Mouse (Mus musculus): ENCODE results near the gene Pabpn1l. TPM values are rescaled to one million over a fixed set of nuclear protein-coding genes. Genes with fewer than 3 reads are reported as not detected.

The Pabpn1l gene
- polyA plus RNA-seq, 1 experiment, result 0.55 TPM

DNA sequence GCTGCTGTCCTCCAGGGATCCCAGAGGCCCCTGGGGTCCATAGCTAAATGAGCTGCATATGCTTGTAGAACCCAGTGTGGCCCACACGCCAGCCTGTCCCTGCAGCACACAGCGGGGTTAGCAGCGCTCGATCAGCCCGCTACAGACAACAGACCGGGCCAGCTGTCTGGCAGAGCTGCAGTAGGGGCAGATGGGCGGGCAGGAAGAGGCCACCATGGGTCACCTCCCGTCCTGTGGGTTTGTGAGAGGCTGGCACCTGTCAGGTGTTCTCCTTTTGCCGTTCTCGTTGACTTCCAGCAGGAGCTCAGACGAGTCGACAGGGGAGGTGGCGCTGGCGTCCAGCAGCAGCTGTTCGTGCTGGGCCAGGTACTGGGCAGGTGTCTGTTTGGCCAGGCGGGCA, 16.1 kb upstream of the Pabpn1l start:
- Histone ChIP-seq H3K27me3 (ENCODE audit: control insufficient read depth, insufficient read depth, insufficient read length) (peaks cover 15% of the 10 kb centered on the region), H3K4me2 (ENCODE audit: low read depth) (peak overlapping the region; percentile 32), H3K4me3 (no peak overlapping the region), H3ac (ENCODE audit: control insufficient read depth, insufficient read length) (no peak overlapping the region), H3K36me3 (ENCODE audit: control insufficient read depth, insufficient read depth) (no peaks in the 10 kb centered on the region), H3K79me2 (ENCODE audit: control insufficient read depth, insufficient read depth) (no peaks in the 10 kb centered on the region)
- TF ChIP-seq USF1 (IDR thresholded peaks at IDR 0.05; ENCODE audit: low read depth), result no peak
- no peak for TF ChIP-seq REST (IDR thresholded peaks at IDR 0.05; ENCODE audit: insufficient read depth, insufficient read length)
- TF ChIP-seq MYOD1 (IDR thresholded peaks at IDR 0.05; ENCODE audit: control insufficient read depth in 1 of 3, insufficient read length in 2 of 3, low read depth in 2 of 3), result peak in 2 of 3 experiments; percentile 63 to 79
- TF ChIP-seq TCF12 (IDR thresholded peaks at IDR 0.05; ENCODE audit: insufficient read depth, poor library complexity, severe bottlenecking), result peak; percentile 40
- TF ChIP-seq E2F4 (IDR thresholded peaks at IDR 0.05; ENCODE audit: insufficient read depth), result no peak
- TF ChIP-seq POLR2AphosphoS2 (IDR thresholded peaks at IDR 0.05; ENCODE audit: insufficient read length, low read depth), result peak; percentile 26
- TF ChIP-seq MAX (IDR thresholded peaks at IDR 0.05; ENCODE audit: low read depth), result no peak
- peak; percentile 56 for TF ChIP-seq TCF3 (IDR thresholded peaks at IDR 0.05; ENCODE audit: insufficient read length, low read depth)
- peak in 2 of 3 experiments; percentile 15 to 92 for TF ChIP-seq MYOG (IDR thresholded peaks at IDR 0.05; ENCODE audit: control insufficient read depth in 1 of 3, insufficient read depth in 1 of 3, insufficient read length in 2 of 3, low read depth in 2 of 3)
- no peak for TF ChIP-seq SRF (IDR thresholded peaks at IDR 0.05; ENCODE audit: control insufficient read depth, insufficient read length, low read depth)
- no peak for TF ChIP-seq CEBPB (IDR thresholded peaks at IDR 0.05; ENCODE audit: insufficient read depth, poor library complexity, severe bottlenecking)
- TF ChIP-seq POLR2A (IDR thresholded peaks at IDR 0.05; ENCODE audit: insufficient read length, low read depth), result peak; percentile 29

GRCm38 (mm10) chr8:122637230-122637629, 14.7 kb upstream of the Pabpn1l start:
- peaks cover 23% of the 10 kb centered on the region for H3K27me3 ChIP-seq (ENCODE audit: control insufficient read depth, insufficient read depth, insufficient read length)

GRCm38 (mm10) chr8:122636803-122637175, 14.2 kb upstream of the Pabpn1l start:
- Histone ChIP-seq H3K36me3 (ENCODE audit: control insufficient read depth, insufficient read depth) (no peaks in the 10 kb centered on the region), H3K4me3 (no peak overlapping the region), H3K27me3 (ENCODE audit: control insufficient read depth, insufficient read depth, insufficient read length) (peaks cover 23% of the 10 kb centered on the region), H3K4me2 (ENCODE audit: low read depth) (peak overlapping the region; percentile 45), H3K79me2 (ENCODE audit: control insufficient read depth, insufficient read depth) (no peaks in the 10 kb centered on the region), H3ac (ENCODE audit: control insufficient read depth, insufficient read length) (no peak overlapping the region)
- TF ChIP-seq MYOG (IDR thresholded peaks at IDR 0.05; ENCODE audit: control insufficient read depth in 1 of 3, insufficient read depth in 1 of 3, insufficient read length in 2 of 3, low read depth in 2 of 3), result peak; percentile 96 to 99 (median 97)
- TF ChIP-seq TCF12 (IDR thresholded peaks at IDR 0.05; ENCODE audit: insufficient read depth, poor library complexity, severe bottlenecking), result peak; percentile 99
- no peak for TF ChIP-seq POLR2A (IDR thresholded peaks at IDR 0.05; ENCODE audit: insufficient read length, low read depth)
- peak; percentile 97 for TF ChIP-seq TCF3 (IDR thresholded peaks at IDR 0.05; ENCODE audit: insufficient read length, low read depth)
- TF ChIP-seq MYOD1 (IDR thresholded peaks at IDR 0.05; ENCODE audit: control insufficient read depth in 1 of 3, insufficient read length in 2 of 3, low read depth in 2 of 3), result peak; percentile 92 to 97 (median 96)
- TF ChIP-seq REST (IDR thresholded peaks at IDR 0.05; ENCODE audit: insufficient read depth, insufficient read length), result no peak
- TF ChIP-seq MAX (IDR thresholded peaks at IDR 0.05; ENCODE audit: low read depth), result no peak
- TF ChIP-seq E2F4 (IDR thresholded peaks at IDR 0.05; ENCODE audit: insufficient read depth), result no peak
- TF ChIP-seq POLR2AphosphoS2 (IDR thresholded peaks at IDR 0.05; ENCODE audit: insufficient read length, low read depth), result peak; percentile 47
- TF ChIP-seq SRF (IDR thresholded peaks at IDR 0.05; ENCODE audit: control insufficient read depth, insufficient read length, low read depth), result no peak
- no peak for TF ChIP-seq USF1 (IDR thresholded peaks at IDR 0.05; ENCODE audit: low read depth)
- TF ChIP-seq CEBPB (IDR thresholded peaks at IDR 0.05; ENCODE audit: insufficient read depth, poor library complexity, severe bottlenecking), result no peak

More at GRCm38 (mm10) chr8:122637230-122637629, 14.7 kb upstream of the Pabpn1l start:
- H3ac ChIP-seq (ENCODE audit: control insufficient read depth, insufficient read length), result no peak overlapping the region
- H3K4me3 ChIP-seq, result no peak overlapping the region
- H3K4me2 ChIP-seq (ENCODE audit: low read depth), result no peak overlapping the region
- no peaks in the 10 kb centered on the region for H3K36me3 ChIP-seq (ENCODE audit: control insufficient read depth, insufficient read depth)
- no peaks in the 10 kb centered on the region for H3K79me2 ChIP-seq (ENCODE audit: control insufficient read depth, insufficient read depth)
- TF ChIP-seq MYOD1 (IDR thresholded peaks at IDR 0.05; ENCODE audit: control insufficient read depth in 1 of 3, insufficient read length in 2 of 3, low read depth in 2 of 3) (peak; percentile 56 to 89 (median 76)), CEBPB (IDR thresholded peaks at IDR 0.05; ENCODE audit: insufficient read depth, poor library complexity, severe bottlenecking) (no peak), SRF (IDR thresholded peaks at IDR 0.05; ENCODE audit: control insufficient read depth, insufficient read length, low read depth) (peak; percentile 9), MYOG (IDR thresholded peaks at IDR 0.05; ENCODE audit: control insufficient read depth in 1 of 3, insufficient read depth in 1 of 3, insufficient read length in 2 of 3, low read depth in 2 of 3) (peak in 2 of 3 experiments; percentile 38 to 62), TCF12 (IDR thresholded peaks at IDR 0.05; ENCODE audit: insufficient read depth, poor library complexity, severe bottlenecking) (peak; percentile 63), USF1 (IDR thresholded peaks at IDR 0.05; ENCODE audit: low read depth) (no peak), TCF3 (IDR thresholded peaks at IDR 0.05; ENCODE audit: insufficient read length, low read depth) (peak; percentile 86), E2F4 (IDR thresholded peaks at IDR 0.05; ENCODE audit: insufficient read depth) (no peak)

DNA sequence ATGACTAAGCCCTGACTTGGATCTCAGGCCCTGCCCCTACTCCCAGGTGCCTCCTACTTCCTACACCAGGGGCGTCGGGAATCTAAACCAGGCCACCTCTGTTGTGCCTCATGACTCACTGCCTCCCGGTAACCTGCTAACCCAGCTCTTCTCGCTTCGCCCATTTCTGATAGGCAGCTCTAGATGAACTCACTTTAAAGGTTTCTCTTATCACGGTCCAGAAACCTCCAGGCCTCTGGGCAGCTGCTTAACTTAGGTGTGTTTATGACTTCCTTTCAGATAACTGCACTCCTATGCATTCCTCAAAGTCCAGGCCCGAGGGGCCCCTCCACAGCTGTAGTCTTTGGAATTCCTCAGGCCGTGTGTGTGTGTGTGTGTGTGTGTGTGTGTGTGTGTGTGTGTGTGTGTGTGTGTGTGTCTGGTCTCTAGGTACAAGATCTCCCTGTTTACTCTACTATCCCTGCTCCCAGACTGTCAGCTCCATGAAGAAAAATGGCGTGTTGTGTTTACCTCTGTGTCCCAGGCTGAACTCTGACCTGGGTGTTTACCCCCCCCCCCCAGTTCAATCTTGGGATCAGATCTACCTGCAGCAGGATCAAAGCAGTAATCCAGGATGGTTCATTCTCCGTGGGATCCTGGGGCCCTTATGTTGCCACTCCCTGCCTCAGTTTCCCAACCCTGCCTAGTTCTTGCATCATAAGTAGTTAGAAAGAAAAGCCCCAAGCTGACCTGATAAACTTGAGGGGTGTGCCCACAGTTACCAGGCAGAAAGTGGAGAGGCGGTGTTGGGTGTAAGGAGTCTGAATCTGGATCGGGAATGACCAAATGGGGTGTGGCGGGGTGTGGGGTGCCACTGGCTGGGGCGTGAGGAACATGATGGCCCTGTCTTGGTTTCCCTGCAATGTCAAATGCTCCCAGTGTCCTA, 13.6 kb upstream of the Pabpn1l start:
- Histone ChIP-seq H3K79me2 (ENCODE audit: control insufficient read depth, insufficient read depth) (no peaks in the 10 kb centered on the region), H3K36me3 (ENCODE audit: control insufficient read depth, insufficient read depth) (no peaks in the 10 kb centered on the region), H3ac (ENCODE audit: control insufficient read depth, insufficient read length) (no peak overlapping the region), H3K4me3 (no peak overlapping the region), H3K27me3 (ENCODE audit: control insufficient read depth, insufficient read depth, insufficient read length) (peaks cover 23% of the 10 kb centered on the region), H3K4me2 (ENCODE audit: low read depth) (peak overlapping the region; percentile 45)
- TF ChIP-seq POLR2A (IDR thresholded peaks at IDR 0.05; ENCODE audit: insufficient read length, low read depth) (no peak), MYOG (IDR thresholded peaks at IDR 0.05; ENCODE audit: control insufficient read depth in 1 of 3, insufficient read depth in 1 of 3, insufficient read length in 2 of 3, low read depth in 2 of 3) (peak in 1 of 3 experiments; percentile 22), MYOD1 (IDR thresholded peaks at IDR 0.05; ENCODE audit: control insufficient read depth in 1 of 3, insufficient read length in 2 of 3, low read depth in 2 of 3) (peak in 1 of 3 experiments; percentile 31), REST (IDR thresholded peaks at IDR 0.05; ENCODE audit: insufficient read depth, insufficient read length) (no peak), TCF12 (IDR thresholded peaks at IDR 0.05; ENCODE audit: insufficient read depth, poor library complexity, severe bottlenecking) (peak; percentile 60), CEBPB (IDR thresholded peaks at IDR 0.05; ENCODE audit: insufficient read depth, poor library complexity, severe bottlenecking) (peak; percentile 70; the same call in 1 of the 2 replicates)

Data from myocyte (in vitro differentiated cells).